Mouse (Mus musculus) MEL (cell line): ENCODE measurements around the gene Rdh7.

Experiments
- CTCF ChIP-seq, 3 experiments: IDR thresholded peaks in 2 of 3; conservative IDR thresholded peaks in 1 of 3; 2 replicates each; pipeline ENCODE4 v1.5.1; 2011 to 2012; ENCODE audit warnings: low read length in 3 of 3, low read depth in 2 of 3, mild to moderate bottlenecking in 2 of 3, improper control_type of control experiment in 1 of 3, inconsistent platforms in 1 of 3, mixed read lengths in 1 of 3, moderate library complexity in 1 of 3; ENCODE audit not compliant: control insufficient read depth in 1 of 3, insufficient read depth in 1 of 3, poor library complexity in 1 of 3, severe bottlenecking in 1 of 3
- JUND ChIP-seq: IDR thresholded peaks from 2 replicates; pipeline ENCODE4 v1.6.1; 2011; ENCODE audit warnings: low read depth, mild to moderate bottlenecking, improper control_type of control experiment, low read length
- MAX ChIP-seq: IDR thresholded peaks from 2 replicates; pipeline ENCODE4 v1.6.1; 2011; ENCODE audit warnings: low read length, improper control_type of control experiment
- RCOR1 ChIP-seq: IDR thresholded peaks from 2 replicates; pipeline ENCODE4 v1.6.1; 2012; ENCODE audit warnings: low read depth, mild to moderate bottlenecking, inconsistent platforms, low read length, improper control_type of control experiment

DNA sequence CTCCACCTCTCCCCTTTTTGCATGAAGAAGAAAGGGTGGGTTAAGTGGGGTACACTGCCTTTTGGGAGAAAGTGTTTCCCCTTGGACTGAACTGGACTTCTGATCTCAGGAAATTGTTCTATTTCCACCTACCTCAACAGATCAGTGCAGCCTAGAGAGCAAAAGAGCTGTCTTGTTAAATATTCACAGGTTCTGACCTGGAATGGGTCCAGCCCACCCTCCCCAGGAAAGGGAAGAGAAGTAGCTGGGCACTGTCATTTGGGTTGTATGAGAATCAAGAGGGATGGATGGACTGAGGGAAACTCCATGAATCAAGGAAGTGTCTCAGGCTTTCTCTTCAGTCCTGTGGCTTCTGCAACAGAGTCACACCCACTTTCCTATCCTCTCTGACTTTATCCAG lies 23.7 kb downstream of the Rdh7 start:
- no peak for TF ChIP-seq JUND
- no peak for TF ChIP-seq RCOR1
- no peak for TF ChIP-seq MAX
- TF ChIP-seq CTCF (IDR thresholded peaks at IDR 0.05 in 2 of 3, conservative IDR thresholded peaks at IDR 0.05 in 1 of 3; ENCODE audit: control insufficient read depth in 1 of 3, insufficient read depth in 1 of 3, low read depth in 2 of 3, low read length in 3 of 3, poor library complexity in 1 of 3, severe bottlenecking in 1 of 3): no peak
